Mouse (Mus musculus): ENCODE measurements around the gene Shprh.
"Not testable (repeated sequence)": the region's sequence is repeated elsewhere in the genome, so short reads cannot be mapped to it uniquely, and the experiment has no call there.

DNA sequence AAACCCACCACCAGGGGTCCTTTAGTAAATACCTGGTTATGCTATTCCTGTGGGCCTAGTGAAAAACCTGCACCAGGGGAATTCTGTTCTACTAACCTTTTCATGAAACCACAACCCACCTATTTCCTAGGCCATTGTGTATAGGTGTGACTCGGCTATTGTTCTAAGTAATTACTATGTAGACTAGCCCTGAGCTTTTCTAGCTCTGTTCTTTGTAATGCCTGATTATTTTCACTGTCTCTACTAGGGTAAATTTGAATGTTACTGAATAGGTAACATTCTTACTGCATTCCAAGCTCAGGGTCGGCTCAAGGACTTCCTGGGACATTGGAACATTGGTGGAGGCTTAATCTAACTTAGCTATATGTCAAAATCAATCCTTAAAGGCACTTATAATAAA lies 113.1 kb downstream of the Shprh start:
- not testable (repeated sequence) for TF ChIP-seq CTCF, EP300 (IDR thresholded peaks at IDR 0.05)

All from lung, postnatal 0 days (tissue).